Mouse (Mus musculus) embryonic fibroblast, embryonic 13.5 days (primary cell): ENCODE data around the gene Sfpq.

Source experiments
- CTCF ChIP-seq: IDR thresholded peaks from 2 replicates; pipeline ENCODE4 v1.5.1; 2011; ENCODE audit warnings: mild to moderate bottlenecking, control low read depth, low read length, moderate library complexity, borderline replicate concordance; ENCODE audit not compliant: insufficient read depth
- POLR2A ChIP-seq: IDR thresholded peaks from 2 replicates; pipeline ENCODE4 v1.6.1; 2011; ENCODE audit warnings: low read depth, mild to moderate bottlenecking, control low read depth, low read length, moderate library complexity

GRCm38 (mm10) chr4:127054522-127055198 is 33.5 kb downstream of the Sfpq start:
- TF ChIP-seq CTCF (no peak), POLR2A (no peak)
